Mouse (Mus musculus) liver, adult 2 months (tissue): ENCODE measurements around the gene Olfr750. TPM values are rescaled to one million over a fixed set of nuclear protein-coding genes. Genes with fewer than 3 reads are reported as not detected.
A peak's percentile ranks its signal among the peaks of the same experiment; 100 is the strongest.
"Not testable (repeated sequence)": the region's sequence is repeated elsewhere in the genome, so short reads cannot be mapped to it uniquely, and the experiment has no call there.

ENCODE experiments used
- DNase-seq: peaks from one replicate; pipeline ENCODE4 v3.0.0-alpha.2; 2011; ENCODE audit warnings: low read depth, low spot score; ENCODE audit errors: extremely low read depth
- H3K27ac ChIP-seq: fragments of 200-500 bp; replicated peaks from 2 replicates; pipeline ENCODE4 v1.5.1; 2012; ENCODE audit warnings: low read depth, mild to moderate bottlenecking, control low read depth, inconsistent platforms, low read length; ENCODE audit not compliant: insufficient read depth
- H3K27me3 ChIP-seq: fragments of 200-500 bp; 2 replicates; pipeline ENCODE4 v1.6.1; 2012; ENCODE audit warnings: mild to moderate bottlenecking, moderate library complexity, low read length, inconsistent platforms; ENCODE audit not compliant: control insufficient read depth, insufficient read depth
- H3K36me3 ChIP-seq: fragments of 200-500 bp; 2 replicates; pipeline ENCODE4 v1.6.1; 2012; ENCODE audit warnings: low read length, inconsistent platforms; ENCODE audit not compliant: control insufficient read depth, insufficient read depth
- H3K4me1 ChIP-seq: fragments of 200-500 bp; 2 replicates; pipeline ENCODE4 v1.6.1; 2011; ENCODE audit warnings: low read length; ENCODE audit not compliant: control insufficient read depth, insufficient read depth
- H3K4me3 ChIP-seq: fragments of 200-500 bp; 2 replicates; pipeline ENCODE4 v1.5.1; 2011; ENCODE audit warnings: low read depth, mild to moderate bottlenecking, control low read depth, low read length, moderate library complexity; ENCODE audit not compliant: insufficient read depth
- H3K79me2 ChIP-seq: fragments of 200-500 bp; 2 replicates; pipeline ENCODE4 v1.6.1; 2012; ENCODE audit warnings: inconsistent platforms, mild to moderate bottlenecking, low read length, moderate library complexity; ENCODE audit not compliant: control insufficient read depth, insufficient read depth
- H3K9ac ChIP-seq: fragments of 200-500 bp; 2 replicates; pipeline ENCODE4 v1.6.1; 2012; ENCODE audit warnings: low read depth, mild to moderate bottlenecking, control low read depth, inconsistent platforms, low read length
- CTCF ChIP-seq: fragments of 200-500 bp; IDR thresholded peaks from 2 replicates; pipeline ENCODE4 v1.5.1; 2011; ENCODE audit warnings: low read depth, low read length, control low read depth
- POLR2A ChIP-seq: fragments of 200-500 bp; IDR thresholded peaks from 2 replicates; pipeline ENCODE4 v1.6.1; 2011; ENCODE audit warnings: low read length, control low read depth; ENCODE audit not compliant: insufficient read depth; ENCODE audit errors: extremely low read depth
- whole genome bisulfite sequencing: fragments of 180-500 bp; shearing (Covaris S2); methylation state at CpG from one replicate; pipeline ENCODE4 v1.1.7; 2018; 5-methylcytosine and 5-hydroxymethylcytosine counted together
- polyA plus RNA-seq: library from polyadenylated mRNA; depleted of rRNA; stranded (reverse); fragments of >200 nt; gene quantifications from 2 replicates; pipeline ENCODE4 v1.2.3, GENCODE M21; 2012
- total RNA-seq: library from RNA; depleted of rRNA; stranded (reverse); fragments of >200 nt; gene quantifications from 2 replicates; pipeline ENCODE4 v1.2.3, GENCODE M21; 2014

Olfr750 gene
- total and polyA plus RNA-seq, 2 experiments: not detected

GRCm38 (mm10) chr14:51103217-51103616 lies 29.0 kb upstream of the Olfr750 start:
- DNase-seq: peak; percentile 53
- H3K36me3 ChIP-seq: peaks cover 28% of the 10 kb centered on the region
- H3K4me3 ChIP-seq: no peak overlapping the region
- no peak overlapping the region for H3K9ac ChIP-seq
- TF ChIP-seq POLR2A (no peak), CTCF (peak; percentile 73)
- no peaks in the 10 kb centered on the region for H3K27me3 ChIP-seq
- peaks cover 6% of the 10 kb centered on the region; the same call in 1 of the 2 replicates for H3K4me1 ChIP-seq
- no peak overlapping the region for H3K27ac ChIP-seq
- H3K79me2 ChIP-seq: no peaks in the 10 kb centered on the region
- WGBS: 73% methylated on average over 3 of the region's 3 CpGs

GRCm38 (mm10) chr14:51101284-51101683 lies 27.0 kb upstream of the Olfr750 start:
- Histone ChIP-seq H3K4me3 (no peak overlapping the region), H3K4me1 (peaks cover 6% of the 10 kb centered on the region; the same call in 1 of the 2 replicates), H3K27ac (no peak overlapping the region), H3K27me3 (no peaks in the 10 kb centered on the region), H3K79me2 (peaks cover 5% of the 10 kb centered on the region; the same call in 1 of the 2 replicates), H3K36me3 (peaks cover 28% of the 10 kb centered on the region), H3K9ac (no peak overlapping the region)
- WGBS: 24% methylated on average over 9 of the region's 9 CpGs
- no peak for TF ChIP-seq POLR2A
- no peak for TF ChIP-seq CTCF
- DNase-seq: peak; percentile 79

GRCm38 (mm10) chr14:51098921-51099320 lies 24.7 kb upstream of the Olfr750 start:
- H3K9ac ChIP-seq: no peak overlapping the region
- TF ChIP-seq CTCF (no peak), POLR2A (no peak)
- H3K4me3 ChIP-seq: peak overlapping the region; percentile 3; the same call in 1 of the 2 replicates
- H3K36me3 ChIP-seq: peaks cover 15% of the 10 kb centered on the region; the same call in 1 of the 2 replicates
- H3K79me2 ChIP-seq: peaks cover 5% of the 10 kb centered on the region; the same call in 1 of the 2 replicates
- 64% methylated on average over 11 of the region's 11 CpGs for WGBS
- peak; percentile 52 for DNase-seq
- H3K27ac ChIP-seq: no peak overlapping the region
- H3K27me3 ChIP-seq: no peaks in the 10 kb centered on the region
- H3K4me1 ChIP-seq: peaks cover 17% of the 10 kb centered on the region

- peak; percentile 64 for DNase-seq
- peak overlapping the region; percentile 66 for H3K4me3 ChIP-seq
- not testable (repeated sequence) for H3K27me3 ChIP-seq
Observed at GRCm38 (mm10) chr14:51098300-51098699, 24.1 kb upstream of the Olfr750 start.

GRCm38 (mm10) chr14:51095736-51096524 lies 21.7 kb upstream of the Olfr750 start:
- no peak overlapping the region for H3K9ac ChIP-seq
- H3K36me3 ChIP-seq: peaks cover 9% of the 10 kb centered on the region; the same call in 1 of the 2 replicates
- H3K4me3 ChIP-seq: peak overlapping the region; percentile 53
- no peaks in the 10 kb centered on the region for H3K27me3 ChIP-seq
- peak; percentile 99 for DNase-seq
- H3K27ac ChIP-seq: peak overlapping the region; percentile 76
- peaks cover 5% of the 10 kb centered on the region; the same call in 1 of the 2 replicates for H3K79me2 ChIP-seq
- no peak for TF ChIP-seq CTCF
- peak; percentile 46 for TF ChIP-seq POLR2A
- 12% methylated on average over 9 of the region's 9 CpGs for WGBS
- H3K4me1 ChIP-seq: peaks cover 20% of the 10 kb centered on the region

More at GRCm38 (mm10) chr14:51098300-51098699, 24.1 kb upstream of the Olfr750 start:
- peaks cover 13% of the 10 kb centered on the region; the same call in 1 of the 2 replicates for H3K36me3 ChIP-seq
- H3K9ac ChIP-seq: peak overlapping the region; percentile 45
- 9% methylated on average over 1 of the region's 1 CpGs for WGBS
- not testable (repeated sequence) for H3K79me2 ChIP-seq
- TF ChIP-seq CTCF: peak; percentile 24; the same call in 1 of the 2 replicates
- H3K4me1 ChIP-seq: peaks cover 17% of the 10 kb centered on the region
- peak overlapping the region; percentile 10; the same call in 1 of the 2 replicates for H3K27ac ChIP-seq
